Mouse (Mus musculus) forebrain, embryonic 10.5 days (tissue): ENCODE measurements around the gene Vps33b. TPM values are rescaled to one million over a fixed set of nuclear protein-coding genes. Genes with fewer than 3 reads are reported as not detected.

ENCODE experiments used
- DNase-seq: peaks from one replicate; pipeline ENCODE4 v3.0.0-alpha.2; 2017; ENCODE audit warnings: low spot score; ENCODE audit errors: extremely low spot score
- H3K27ac ChIP-seq: fragments of 300-500 bp; sonication (generic); 2 replicates; pipeline ENCODE4 v1.5.1; 2016; ENCODE audit warnings: mild to moderate bottlenecking
- H3K27me3 ChIP-seq: fragments of 300-500 bp; sonication (generic); 2 replicates; pipeline ENCODE4 v1.6.1; 2016; ENCODE audit warnings: mild to moderate bottlenecking; ENCODE audit not compliant: poor library complexity, severe bottlenecking
- H3K36me3 ChIP-seq: fragments of 300-500 bp; sonication (generic); replicated peaks from 2 replicates; pipeline ENCODE4 v1.6.1; 2016; ENCODE audit warnings: mild to moderate bottlenecking, moderate library complexity
- H3K4me1 ChIP-seq: fragments of 300-500 bp; sonication (generic); 2 replicates; pipeline ENCODE4 v1.6.1; 2016
- H3K4me3 ChIP-seq: fragments of 300-500 bp; sonication (generic); 2 replicates; pipeline ENCODE4 v1.5.1; 2016; ENCODE audit warnings: mild to moderate bottlenecking, moderate library complexity
- H3K9me3 ChIP-seq: fragments of 300-500 bp; sonication (generic); 2 replicates; pipeline ENCODE4 v1.6.1; 2016; ENCODE audit warnings: mild to moderate bottlenecking, moderate library complexity
- WGBS: fragments of 180-500 bp; shearing (Covaris S2); methylation state at CpG from one replicate; pipeline ENCODE4 v1.1.7; 2016; 5-methylcytosine and 5-hydroxymethylcytosine counted together
- polyA plus RNA-seq: library from polyadenylated mRNA; unstranded; fragments of >200 nt; fragmentation: Nextera tagmentation; extraction: Ambion mirVana; gene quantifications from 2 replicates; pipeline ENCODE4 v1.2.1, GENCODE M21; 2016

The Vps33b gene
- polyA plus RNA-seq, 1 experiment from 2014 or later = 17.3 TPM

- peaks cover 80% of the 10 kb centered on the region for H3K36me3 ChIP-seq
- H3K9me3 ChIP-seq = no peaks in the 10 kb centered on the region
- no peak overlapping the region for H3K4me3 ChIP-seq
- WGBS = 91% methylated on average over 2 of the region's 2 CpGs
- H3K27ac ChIP-seq = no peak overlapping the region
- no peaks in the 10 kb centered on the region for H3K4me1 ChIP-seq
- H3K27me3 ChIP-seq = no peaks in the 10 kb centered on the region
- DNase-seq = no peak
Observed at GRCm38 (mm10) chr7:80280998-80281397, 11.5 kb downstream of the Vps33b start.

- Histone ChIP-seq H3K9me3 (no peaks in the 10 kb centered on the region), H3K36me3 (peaks cover 80% of the 10 kb centered on the region)
Observed at GRCm38 (mm10) chr7:80281646-80282045, 12.2 kb downstream of the Vps33b start.

GRCm38 (mm10) chr7:80283226-80283918 lies 13.9 kb downstream of the Vps33b start:
- no peaks in the 10 kb centered on the region for H3K9me3 ChIP-seq
- H3K27me3 ChIP-seq = no peaks in the 10 kb centered on the region
- H3K27ac ChIP-seq = no peak overlapping the region
- DNase-seq = no peak
- no peaks in the 10 kb centered on the region for H3K4me1 ChIP-seq
- peaks cover 81% of the 10 kb centered on the region for H3K36me3 ChIP-seq
- no peak overlapping the region for H3K4me3 ChIP-seq
- whole genome bisulfite sequencing = 91% methylated on average over 3 of the region's 3 CpGs

More at GRCm38 (mm10) chr7:80281646-80282045, 12.2 kb downstream of the Vps33b start:
- no peak overlapping the region for H3K27ac ChIP-seq
- DNase-seq = no peak
- no peaks in the 10 kb centered on the region for H3K27me3 ChIP-seq
- H3K4me3 ChIP-seq = no peak overlapping the region
- no peaks in the 10 kb centered on the region for H3K4me1 ChIP-seq
- 91% methylated on average over 3 of the region's 3 CpGs for WGBS

- H3K4me1 ChIP-seq = no peaks in the 10 kb centered on the region
- H3K36me3 ChIP-seq = peaks cover 78% of the 10 kb centered on the region
- 94% methylated on average over 5 of the region's 5 CpGs for WGBS
Observed at GRCm38 (mm10) chr7:80284391-80284790, 14.9 kb downstream of the Vps33b start.

GRCm38 (mm10) chr7:80285725-80286124 lies 16.3 kb downstream of the Vps33b start:
- Histone ChIP-seq H3K9me3 (no peaks in the 10 kb centered on the region), H3K4me3 (no peak overlapping the region), H3K27me3 (no peaks in the 10 kb centered on the region), H3K27ac (no peak overlapping the region), H3K36me3 (peaks cover 77% of the 10 kb centered on the region), H3K4me1 (no peaks in the 10 kb centered on the region)
- no peak for DNase-seq
- WGBS = 93% methylated on average over 6 of the region's 6 CpGs

More at GRCm38 (mm10) chr7:80284391-80284790, 14.9 kb downstream of the Vps33b start:
- Histone ChIP-seq H3K27ac (no peak overlapping the region), H3K4me3 (no peak overlapping the region), H3K9me3 (no peaks in the 10 kb centered on the region), H3K27me3 (no peaks in the 10 kb centered on the region)
- DNase-seq = no peak

GRCm38 (mm10) chr7:80287736-80288135 lies 18.3 kb downstream of the Vps33b start:
- Histone ChIP-seq H3K27me3 (no peaks in the 10 kb centered on the region), H3K27ac (no peak overlapping the region), H3K9me3 (no peaks in the 10 kb centered on the region), H3K4me1 (no peaks in the 10 kb centered on the region), H3K4me3 (no peak overlapping the region), H3K36me3 (peaks cover 86% of the 10 kb centered on the region)
- WGBS = 87% methylated on average over 10 of the region's 10 CpGs
- no peak for DNase-seq

- peak within 1 kb of the TSS; percentile 90 for H3K4me3 ChIP-seq
- no peaks in the 10 kb centered on the region for H3K27me3 ChIP-seq
- peak within 1 kb of the TSS; percentile 97 for H3K27ac ChIP-seq
- peaks cover 36% of the 10 kb centered on the region for H3K4me1 ChIP-seq
- H3K36me3 ChIP-seq = peaks cover 55% of the 10 kb centered on the region
- DNase-seq = peak; percentile 99
- no peaks in the 10 kb centered on the region for H3K9me3 ChIP-seq
- WGBS = under 1% methylated on average over 52 of the region's 52 CpGs
Observed at GRCm38 (mm10) chr7:80294062-80294763, 24.8 kb downstream of the Vps33b start, which contains the start of gene Prc1. TSS of gene Prc1 (plus strand) at chr7:80294450.

- H3K4me3 ChIP-seq = peak overlapping the region; percentile 90
- DNase-seq = no peak
- H3K36me3 ChIP-seq = peaks cover 58% of the 10 kb centered on the region
- peaks cover 39% of the 10 kb centered on the region for H3K4me1 ChIP-seq
- H3K27me3 ChIP-seq = no peaks in the 10 kb centered on the region
- WGBS = 11% methylated on average over 37 of the region's 37 CpGs
- H3K27ac ChIP-seq = peak overlapping the region; percentile 97
- no peaks in the 10 kb centered on the region for H3K9me3 ChIP-seq
Observed at GRCm38 (mm10) chr7:80294764-80295648, 25.6 kb downstream of the Vps33b start.

- H3K9me3 ChIP-seq = no peaks in the 10 kb centered on the region
- peaks cover 39% of the 10 kb centered on the region for H3K4me1 ChIP-seq
- no peaks in the 10 kb centered on the region for H3K27me3 ChIP-seq
- H3K36me3 ChIP-seq = peaks cover 59% of the 10 kb centered on the region
- H3K4me3 ChIP-seq = peak overlapping the region; percentile 90
- no peak overlapping the region for H3K27ac ChIP-seq
- 95% methylated on average over 6 of the region's 6 CpGs for WGBS
- DNase-seq = no peak
Observed at GRCm38 (mm10) chr7:80296462-80296861, 27.0 kb downstream of the Vps33b start.

GRCm38 (mm10) chr7:80297041-80297440 lies 27.6 kb downstream of the Vps33b start:
- Histone ChIP-seq H3K27ac (no peak overlapping the region), H3K36me3 (peaks cover 63% of the 10 kb centered on the region), H3K9me3 (no peaks in the 10 kb centered on the region), H3K27me3 (no peaks in the 10 kb centered on the region), H3K4me3 (peak overlapping the region; percentile 90; the same call in 1 of the 2 replicates), H3K4me1 (peaks cover 39% of the 10 kb centered on the region)
- DNase-seq = no peak
- 95% methylated on average over 3 of the region's 3 CpGs for WGBS

- DNase-seq = no peak
- Histone ChIP-seq H3K27me3 (no peaks in the 10 kb centered on the region), H3K36me3 (peaks cover 78% of the 10 kb centered on the region), H3K4me3 (no peak overlapping the region), H3K4me1 (peaks cover 37% of the 10 kb centered on the region), H3K9me3 (no peaks in the 10 kb centered on the region), H3K27ac (no peak overlapping the region)
- WGBS = 96% methylated on average over 4 of the region's 4 CpGs
Observed at GRCm38 (mm10) chr7:80298754-80299153, 29.3 kb downstream of the Vps33b start.

- no peak overlapping the region for H3K27ac ChIP-seq
- WGBS = 94% methylated on average over 3 of the region's 3 CpGs
Observed at GRCm38 (mm10) chr7:80299568-80299967, 30.1 kb downstream of the Vps33b start.

More at GRCm38 (mm10) chr7:80299568-80299967, 30.1 kb downstream of the Vps33b start:
- no peak for DNase-seq
- Histone ChIP-seq H3K9me3 (no peaks in the 10 kb centered on the region), H3K4me3 (no peak overlapping the region), H3K4me1 (peaks cover 31% of the 10 kb centered on the region), H3K36me3 (peaks cover 86% of the 10 kb centered on the region), H3K27me3 (no peaks in the 10 kb centered on the region)
